Comparison of ENCODE assay signal across 24 mouse cellular contexts in the genomic region with DNA sequence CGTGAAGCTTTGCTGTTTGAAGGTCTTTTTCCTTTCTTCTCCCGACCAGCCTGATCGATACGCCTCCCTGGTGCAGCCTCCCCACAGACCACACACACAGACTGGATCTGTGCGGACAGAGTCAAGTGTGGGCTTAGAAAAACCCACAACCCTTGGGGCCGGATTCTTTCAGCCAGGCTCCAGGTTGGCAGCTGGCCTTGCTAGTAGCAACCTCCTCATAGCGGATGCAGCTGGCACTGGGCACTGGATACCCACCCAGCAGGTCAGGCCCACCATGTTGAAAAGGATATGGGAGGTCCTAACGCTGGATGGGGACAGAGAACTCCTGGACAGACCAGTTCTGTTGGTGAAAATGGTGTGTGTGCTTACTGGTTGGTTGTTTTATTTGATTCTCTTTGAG. TPM values are rescaled to one million over a fixed set of nuclear protein-coding genes. Genes with fewer than 3 reads are reported as not detected.
A peak's percentile ranks its signal among the peaks of the same experiment; 100 is the strongest.
DNase-seq lines count a peak whose midpoint lies in the region; ATAC-seq and TF ChIP-seq lines count a peak whose summit lies in the region.
"Had no signal": no experiment of that assay in that cellular context is flagged by ENCODE, and none has a peak within 500 bp of the region (broad histone marks: within the 10 kb centered on the region; RNA-seq: fewer than 3 reads in every experiment).

No protein-coding gene starts in this region.

- DNase-seq in embryonic facial prominence, embryonic 14.5 days (ENCODE audit: low spot score), result peak; percentile 24
- no peak for DNase-seq in embryonic facial prominence, embryonic 10.5 days (ENCODE audit: low spot score)
- DNase-seq in left cerebral cortex, postnatal 4 days, result peak; percentile 72
- no peak for DNase-seq in left cerebral cortex, adult 11 months (ENCODE audit: low spot score)
- DNase-seq in midbrain, embryonic 11.5 days (ENCODE audit: low spot score, missing footprints), result peak; percentile 82
- no peak for DNase-seq in midbrain, embryonic 10.5 days (ENCODE audit: low spot score)
- DNase-seq in stomach, postnatal 0 days (ENCODE audit: low spot score), result no peak
- DNase-seq: adrenal gland, postnatal 10 days; adrenal gland, postnatal 36 days; B cell, adult 2 months; cerebellum, adult 2 months; cerebellum, adult 9-11 months; cerebellum, postnatal 36 days; embryo, embryonic 11 days; forebrain, postnatal 0 days; gastrocnemius, adult 2 months; gastrocnemius, postnatal 14 days; heart, adult 11 months had no signal

- no peak for TF ChIP-seq CTCF in stomach, postnatal 0 days (IDR thresholded peaks at IDR 0.05; ENCODE audit: low read depth)

- H3K9ac ChIP-seq in embryonic facial prominence, embryonic 14.5 days (ENCODE audit: low read depth, low read length), result no peak overlapping the region
- no peak overlapping the region for H3K9ac ChIP-seq in midbrain, embryonic 11.5 days (ENCODE audit: low read length)
- no peak overlapping the region for H3K9ac ChIP-seq in stomach, embryonic 14.5 days (replicated peaks; ENCODE audit: low read depth, low read length)
- no peak overlapping the region for H3K9ac ChIP-seq in stomach, postnatal 0 days (ENCODE audit: low read length)
- H3K9ac ChIP-seq: embryonic facial prominence, embryonic 15.5 days; forebrain, postnatal 0 days had no signal

- 40% methylated on average over 8 of the region's 8 CpGs for WGBS in embryonic facial prominence, embryonic 14.5 days
- 51% methylated on average over 8 of the region's 8 CpGs for WGBS in embryonic facial prominence, embryonic 10.5 days
- 37% methylated on average over 7 of the region's 8 CpGs for WGBS in midbrain, embryonic 11.5 days
- WGBS in midbrain, embryonic 10.5 days, result 43% methylated on average over 8 of the region's 8 CpGs
- WGBS in stomach, embryonic 14.5 days, result 56% methylated on average over 8 of the region's 8 CpGs
- 56% methylated on average over 8 of the region's 8 CpGs for WGBS in stomach, postnatal 0 days

- intact Hi-C loops in left cerebral cortex, postnatal 4 days (cut with DNase I), result loop anchor here (5.0 to 10.0 kb wide), 2 partner anchors 63 to 801 kb away; no protein-coding TSS in a partner anchor

- no peaks in the 10 kb centered on the region for H3K4me1 ChIP-seq in embryonic facial prominence, embryonic 14.5 days (ENCODE audit: control insufficient read depth, insufficient read depth, low read length)
- peaks cover 16% of the 10 kb centered on the region for H3K4me1 ChIP-seq in embryonic facial prominence, embryonic 10.5 days
- H3K4me1 ChIP-seq in midbrain, embryonic 11.5 days (ENCODE audit: control insufficient read depth, insufficient read depth, low read length), result peaks cover 3% of the 10 kb centered on the region; the same call in 1 of the 2 replicates
- peaks cover 19% of the 10 kb centered on the region for H3K4me1 ChIP-seq in midbrain, embryonic 10.5 days
- no peaks in the 10 kb centered on the region for H3K4me1 ChIP-seq in stomach, embryonic 14.5 days (ENCODE audit: control insufficient read depth, insufficient read depth, low read length)
- H3K4me1 ChIP-seq in stomach, postnatal 0 days (replicated peaks; ENCODE audit: control insufficient read depth, insufficient read depth), result no peaks in the 10 kb centered on the region

- no peaks in the 10 kb centered on the region for H3K36me3 ChIP-seq in embryonic facial prominence, embryonic 14.5 days (ENCODE audit: control insufficient read depth, insufficient read depth, low read length)
- H3K36me3 ChIP-seq in embryonic facial prominence, embryonic 10.5 days (replicated peaks), result no peaks in the 10 kb centered on the region
- no peaks in the 10 kb centered on the region for H3K36me3 ChIP-seq in midbrain, embryonic 11.5 days (ENCODE audit: control insufficient read depth, insufficient read depth, low read length)
- H3K36me3 ChIP-seq in midbrain, embryonic 10.5 days, result no peaks in the 10 kb centered on the region
- H3K36me3 ChIP-seq in stomach, embryonic 14.5 days (ENCODE audit: control insufficient read depth, insufficient read depth, low read length), result no peaks in the 10 kb centered on the region
- H3K36me3 ChIP-seq in stomach, postnatal 0 days (ENCODE audit: control insufficient read depth, insufficient read depth, low read length), result no peaks in the 10 kb centered on the region
- H3K36me3 ChIP-seq: embryonic facial prominence, embryonic 15.5 days; G1E had no signal

- no peak overlapping the region for H3K27ac ChIP-seq in embryonic facial prominence, embryonic 14.5 days (replicated peaks; ENCODE audit: low read depth, low read length)
- H3K27ac ChIP-seq in embryonic facial prominence, embryonic 10.5 days (replicated peaks), result no peak overlapping the region
- no peak overlapping the region for H3K27ac ChIP-seq in midbrain, embryonic 11.5 days (ENCODE audit: low read depth, low read length)
- H3K27ac ChIP-seq in midbrain, embryonic 10.5 days (replicated peaks), result no peak overlapping the region
- no peak overlapping the region for H3K27ac ChIP-seq in stomach, embryonic 14.5 days (ENCODE audit: low read length)
- H3K27ac ChIP-seq in stomach, postnatal 0 days (replicated peaks), result no peak overlapping the region
- H3K27ac ChIP-seq: embryonic facial prominence, embryonic 15.5 days; gastrocnemius, adult 2 months; hindbrain, embryonic 14.5 days had no signal

- no peak overlapping the region for H3K4me2 ChIP-seq in embryonic facial prominence, embryonic 14.5 days (ENCODE audit: low read depth, low read length)
- no peak overlapping the region for H3K4me2 ChIP-seq in midbrain, embryonic 11.5 days
- H3K4me2 ChIP-seq in stomach, embryonic 14.5 days (replicated peaks; ENCODE audit: low read depth, low read length), result no peak overlapping the region
- no peak overlapping the region for H3K4me2 ChIP-seq in stomach, postnatal 0 days (replicated peaks; ENCODE audit: low read depth)
- H3K4me2 ChIP-seq: heart, embryonic 11.5 days had no signal

- no peak overlapping the region for H3K4me3 ChIP-seq in embryonic facial prominence, embryonic 14.5 days (ENCODE audit: low read depth, low read length)
- no peak overlapping the region for H3K4me3 ChIP-seq in embryonic facial prominence, embryonic 10.5 days
- H3K4me3 ChIP-seq in midbrain, embryonic 11.5 days (ENCODE audit: low read depth, low read length), result no peak overlapping the region
- no peak overlapping the region for H3K4me3 ChIP-seq in midbrain, embryonic 10.5 days
- no peak overlapping the region for H3K4me3 ChIP-seq in stomach, embryonic 14.5 days (ENCODE audit: low read depth, low read length)
- H3K4me3 ChIP-seq in stomach, postnatal 0 days (ENCODE audit: low read depth, low read length), result no peak overlapping the region
- H3K4me3 ChIP-seq: embryonic facial prominence, embryonic 15.5 days; gastrocnemius, adult 2 months had no signal

- no peaks in the 10 kb centered on the region for H3K27me3 ChIP-seq in embryonic facial prominence, embryonic 14.5 days (replicated peaks; ENCODE audit: control insufficient read depth, insufficient read depth, low read length)
- peaks cover 21% of the 10 kb centered on the region for H3K27me3 ChIP-seq in embryonic facial prominence, embryonic 10.5 days (replicated peaks; ENCODE audit: low read depth, poor library complexity, severe bottlenecking)
- H3K27me3 ChIP-seq in midbrain, embryonic 11.5 days (ENCODE audit: control insufficient read depth, insufficient read depth, low read length), result no peaks in the 10 kb centered on the region; the same call in 1 of the 2 replicates
- peaks cover 47% of the 10 kb centered on the region for H3K27me3 ChIP-seq in midbrain, embryonic 10.5 days (ENCODE audit: low read depth, poor library complexity, severe bottlenecking)
- H3K27me3 ChIP-seq in stomach, embryonic 14.5 days (ENCODE audit: control insufficient read depth, insufficient read depth, low read length), result no peaks in the 10 kb centered on the region
- no peaks in the 10 kb centered on the region for H3K27me3 ChIP-seq in stomach, postnatal 0 days (ENCODE audit: control insufficient read depth, insufficient read depth, low read length)
- H3K27me3 ChIP-seq: embryonic facial prominence, embryonic 15.5 days had no signal

- ATAC-seq in embryonic facial prominence, embryonic 14.5 days (ENCODE audit: low read depth), result no peak
- no peak for ATAC-seq in midbrain, embryonic 11.5 days (ENCODE audit: low FRiP score)
- ATAC-seq in stomach, embryonic 14.5 days (ENCODE audit: insufficient number of reproducible peaks, insufficient read depth, low FRiP score, low read depth), result peak; percentile 3; the same call in 1 of the 2 replicates
- no peak for ATAC-seq in stomach, postnatal 0 days (ENCODE audit: low FRiP score, low TSS enrichment)
- ATAC-seq: forebrain, postnatal 0 days; Patski had no signal

- TF ChIP-seq EP300 in stomach, postnatal 0 days (optimal IDR thresholded peaks at IDR 0.05), result no peak

- H3K9me3 ChIP-seq in embryonic facial prominence, embryonic 14.5 days (ENCODE audit: control insufficient read depth, low read length), result no peaks in the 10 kb centered on the region
- H3K9me3 ChIP-seq in embryonic facial prominence, embryonic 10.5 days, result no peaks in the 10 kb centered on the region
- H3K9me3 ChIP-seq in midbrain, embryonic 11.5 days (ENCODE audit: control insufficient read depth, low read length), result no peaks in the 10 kb centered on the region
- H3K9me3 ChIP-seq in midbrain, embryonic 10.5 days (replicated peaks), result no peaks in the 10 kb centered on the region
- H3K9me3 ChIP-seq in stomach, embryonic 14.5 days (ENCODE audit: control insufficient read depth, low read depth, low read length), result no peaks in the 10 kb centered on the region
- no peaks in the 10 kb centered on the region for H3K9me3 ChIP-seq in stomach, postnatal 0 days (ENCODE audit: control insufficient read depth, low read length)
- H3K9me3 ChIP-seq: embryonic facial prominence, embryonic 15.5 days had no signal

RNA-seq across cellular contexts. Expression of a gene that starts 33.8 kb away (rescaled TPM):
- 0.71 and 1.2 TPM in 2 replicates for polyA plus RNA-seq in embryonic facial prominence, embryonic 14.5 days (2014; fragmentation: Nextera tagmentation; extraction: Ambion mirVana)
- polyA plus RNA-seq in embryonic facial prominence, embryonic 10.5 days (2016; fragmentation: Nextera tagmentation; extraction: Ambion mirVana), result 0.49 and 0.64 TPM in 2 replicates
- total RNA-seq in left cerebral cortex, postnatal 4 days (2021), result under 1 TPM; 0.58 to 0.60 TPM
- polyA plus RNA-seq in midbrain, embryonic 11.5 days (2014; fragmentation: Nextera tagmentation; extraction: Ambion mirVana), result 0.22 and 0.37 TPM in 2 replicates
- 0.30 and 0.46 TPM in 2 replicates for polyA plus RNA-seq in midbrain, embryonic 10.5 days (2016; fragmentation: Nextera tagmentation; extraction: Ambion mirVana)
- polyA plus RNA-seq in stomach, embryonic 14.5 days (2014; fragmentation: Nextera tagmentation; extraction: Ambion mirVana), result 1.1 and 1.2 TPM in 2 replicates
- 2.7 TPM in 2 replicates for polyA plus RNA-seq in stomach, postnatal 0 days (2015; fragmentation: Nextera tagmentation; extraction: Ambion mirVana)
- total RNA-seq: forebrain, postnatal 0 days had no signal

Comparison
In these comparisons a context has a peak if more than half of its experiments do, and no peak if none do; other contexts are left out.
1. DNase-seq: peak in embryonic facial prominence, embryonic 14.5 days (single experiment), left cerebral cortex, postnatal 4 days (single experiment) and midbrain, embryonic 11.5 days (single experiment); none in embryonic facial prominence, embryonic 10.5 days (single experiment), left cerebral cortex, adult 11 months (single experiment), midbrain, embryonic 10.5 days (single experiment) and stomach, postnatal 0 days (single experiment).